Mouse (Mus musculus) ES-Bruce4 (cell line): ENCODE data around the gene Dhrs1.

ENCODE experiments used
- CTCF ChIP-seq: IDR thresholded peaks from one replicate; pipeline ENCODE4 v1.8.1; 2011; ENCODE audit warnings: low read depth, low read length
- EP300 ChIP-seq: IDR thresholded peaks from 2 replicates; pipeline ENCODE4 v1.6.1; 2011; ENCODE audit warnings: low read depth, low read length; ENCODE audit not compliant: insufficient read depth
- POLR2A ChIP-seq: IDR thresholded peaks from one replicate; pipeline ENCODE4 v1.8.1; 2011; ENCODE audit warnings: low read length; ENCODE audit not compliant: insufficient read depth

GRCm38 (mm10) chr14:55701131-55701530 is 44.4 kb downstream of the Dhrs1 start:
- TF ChIP-seq POLR2A (no peak), EP300 (no peak), CTCF (no peak)
